Mouse (Mus musculus): ENCODE data around the gene Etv2.

Etv2 gene

DNA sequence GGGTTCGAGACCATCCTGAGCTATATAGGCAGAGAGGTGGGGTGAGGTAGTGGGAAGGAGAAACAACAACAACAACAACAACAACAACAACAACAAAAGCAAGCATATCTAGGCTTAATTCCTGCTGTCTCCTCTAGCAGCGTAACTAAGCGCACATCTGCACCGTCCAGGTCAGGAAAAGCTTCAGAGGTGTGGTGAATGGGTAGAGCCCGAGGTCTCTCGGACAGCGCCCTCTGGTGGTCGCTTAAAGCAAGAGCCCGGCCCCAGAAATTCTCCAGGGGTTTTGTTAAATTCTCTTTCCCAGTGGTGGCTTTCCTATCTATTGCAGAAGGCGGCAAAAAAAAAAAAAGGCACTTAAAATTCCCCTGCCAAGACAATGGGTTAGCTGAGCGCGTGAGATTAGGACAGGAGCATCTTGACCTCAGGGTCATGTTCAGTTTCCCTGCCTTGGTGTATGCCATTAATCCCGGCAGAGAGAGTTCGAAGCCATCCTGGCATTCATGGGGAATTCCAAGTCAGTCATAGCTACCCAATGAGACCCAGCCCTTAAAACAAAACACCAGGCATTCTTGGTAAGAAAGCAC is 22.0 kb downstream of the Etv2 start:
- peak; percentile 75 for DNase-seq (ENCODE audit: low read depth, low spot score)

DNA sequence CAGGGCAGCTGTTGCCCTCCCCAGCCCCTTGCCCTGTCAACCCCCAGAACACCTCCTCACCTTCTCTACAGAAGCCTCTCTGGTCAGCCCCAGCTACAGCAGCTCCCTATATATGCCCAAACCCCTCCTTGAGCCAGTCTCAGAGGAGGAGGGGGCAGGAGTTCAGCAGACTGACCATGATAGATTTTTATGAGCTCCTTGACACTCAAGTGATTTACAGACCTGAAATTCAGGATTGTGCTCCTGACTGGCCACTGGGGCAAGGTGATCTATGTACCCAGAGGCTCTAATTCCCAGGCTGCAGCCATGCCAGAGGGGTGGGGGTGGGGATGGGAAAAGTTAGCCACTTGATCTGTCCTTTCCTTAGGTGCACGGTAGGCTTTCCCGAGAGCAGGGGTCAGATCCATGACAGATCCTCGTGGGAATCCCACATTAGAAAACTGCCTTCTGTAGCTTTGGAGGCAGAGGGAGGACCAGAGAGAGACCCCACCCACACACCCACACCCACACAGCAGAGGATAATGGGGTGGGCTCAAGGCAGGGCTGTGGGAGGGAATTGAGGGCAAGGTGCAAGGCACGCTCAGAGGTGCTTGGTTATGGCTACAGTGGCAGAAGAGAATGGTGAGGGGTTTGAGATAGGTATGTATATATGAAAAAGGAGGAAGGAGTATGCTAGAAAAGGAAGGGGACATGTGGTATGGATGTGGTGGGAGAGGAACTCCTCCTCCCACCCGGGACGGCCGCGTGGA is 22.8 kb downstream of the Etv2 start, which contains the start of gene Upk1a:
Gene Upk1a (minus strand): TSS at position 194 of the 749 bp plus-strand sequence.
- DNase-seq (ENCODE audit: low read depth, low spot score): no peak

DNA sequence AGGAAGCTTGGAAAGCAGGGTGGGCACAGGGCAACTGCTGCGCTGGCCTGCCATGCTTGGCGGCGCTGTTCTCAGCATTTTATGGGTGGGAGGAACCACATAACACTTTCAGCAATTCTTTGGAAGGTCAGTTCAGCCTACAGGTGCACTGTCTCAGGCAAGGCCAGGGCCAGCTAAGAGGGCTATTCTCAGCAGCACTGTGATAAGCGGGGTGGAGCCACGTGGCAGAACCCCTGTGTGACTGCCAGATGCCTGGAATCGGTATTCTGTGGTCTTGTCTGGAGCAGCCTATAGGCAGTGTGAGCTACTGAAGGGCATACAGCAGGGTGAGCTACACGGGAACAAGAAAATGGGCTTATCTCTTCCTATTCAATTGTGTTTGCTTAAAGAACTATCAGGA is 25.6 kb downstream of the Etv2 start:
- no peak for DNase-seq (ENCODE audit: low read depth, low spot score)

DNA sequence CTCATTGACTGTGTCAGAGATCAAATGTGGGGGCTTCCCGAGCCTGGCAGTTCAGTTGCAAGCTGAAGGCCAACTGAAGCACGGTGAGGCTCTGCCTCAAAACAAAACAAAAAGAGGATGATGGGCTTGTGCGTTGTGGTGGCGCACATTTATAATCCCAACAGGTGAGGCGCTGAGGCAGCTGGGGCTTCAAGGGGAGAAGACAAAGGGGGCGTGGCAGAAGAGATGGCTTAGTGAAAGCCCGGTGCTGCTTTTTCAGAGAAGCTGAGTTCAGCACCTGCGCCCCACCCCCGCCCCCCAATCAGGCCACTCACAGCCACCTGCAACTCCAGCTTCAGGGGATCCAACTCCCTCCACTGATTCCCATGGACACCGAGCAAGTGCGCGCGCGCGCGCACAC is 27.2 kb downstream of the Etv2 start:
- DNase-seq (ENCODE audit: low read depth, low spot score): no peak

- peak; percentile 60 for DNase-seq (ENCODE audit: low read depth, low spot score)
Measured at GRCm38 (mm10) chr7:30607706-30608309, 27.8 kb downstream of the Etv2 start.

DNA sequence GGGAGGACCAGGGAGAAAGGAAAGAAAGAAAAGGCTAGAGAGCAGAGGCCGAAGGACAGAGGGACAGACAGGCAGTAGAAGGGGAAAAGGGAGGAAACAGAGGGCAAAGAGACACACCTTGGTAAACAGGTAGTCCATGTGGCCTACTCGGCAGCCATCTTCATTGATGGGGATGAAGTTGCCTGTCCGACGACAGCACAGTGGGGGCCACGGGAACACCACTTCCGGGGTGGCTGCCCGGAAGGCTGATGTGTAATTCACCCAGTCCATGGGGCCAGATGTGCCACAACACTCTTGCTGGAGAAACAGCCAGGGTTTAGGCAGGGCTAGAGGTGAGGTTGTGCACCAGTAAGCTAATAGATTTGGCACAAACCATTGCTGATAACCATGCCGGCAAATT is 30.7 kb downstream of the Etv2 start:
- no peak for DNase-seq (ENCODE audit: low read depth, low spot score)

DNA sequence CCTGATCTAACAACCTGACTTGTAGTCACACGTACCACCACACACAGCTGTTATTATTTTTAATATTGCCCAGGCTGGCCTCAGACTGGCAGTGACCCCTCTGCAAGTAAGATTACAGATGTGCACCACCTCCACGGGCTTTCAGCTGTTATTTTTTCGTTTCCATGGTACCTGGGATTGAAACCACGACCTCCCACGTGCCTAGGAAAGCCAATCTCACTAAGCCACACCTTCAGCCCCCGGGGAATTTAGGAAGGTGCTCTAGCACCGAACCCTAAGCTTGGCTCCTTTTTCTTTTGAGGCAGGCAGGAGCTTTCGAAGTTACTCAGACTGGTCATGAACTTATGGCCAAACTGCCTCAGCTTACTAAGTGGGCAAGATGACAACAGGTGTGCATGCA is 31.2 kb downstream of the Etv2 start:
- no peak for DNase-seq (ENCODE audit: low read depth, low spot score)

GRCm38 (mm10) chr7:30602583-30602982 is 33.1 kb downstream of the Etv2 start:
- DNase-seq (ENCODE audit: low read depth, low spot score): no peak

DNA sequence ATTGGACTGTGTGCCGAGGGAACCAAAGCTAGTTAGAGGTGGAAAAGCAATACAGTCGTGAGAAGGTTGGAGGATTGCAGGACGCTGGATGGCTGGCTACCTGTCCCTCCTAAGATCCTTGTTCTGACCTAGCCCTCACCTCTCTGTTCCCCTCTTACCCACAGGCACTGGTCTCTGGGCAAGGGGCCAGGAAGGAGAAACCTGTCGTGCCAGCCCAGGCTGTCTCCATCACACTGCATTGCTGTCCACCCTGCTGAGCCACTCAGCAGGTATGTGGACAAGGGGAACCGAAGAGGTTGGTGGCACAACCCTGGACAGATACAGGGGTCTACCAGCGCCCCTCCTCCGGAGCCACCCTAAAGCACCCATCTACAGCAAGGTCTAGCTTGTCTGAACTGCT is 35.0 kb downstream of the Etv2 start:
- no peak for DNase-seq (ENCODE audit: low read depth, low spot score)

DNA sequence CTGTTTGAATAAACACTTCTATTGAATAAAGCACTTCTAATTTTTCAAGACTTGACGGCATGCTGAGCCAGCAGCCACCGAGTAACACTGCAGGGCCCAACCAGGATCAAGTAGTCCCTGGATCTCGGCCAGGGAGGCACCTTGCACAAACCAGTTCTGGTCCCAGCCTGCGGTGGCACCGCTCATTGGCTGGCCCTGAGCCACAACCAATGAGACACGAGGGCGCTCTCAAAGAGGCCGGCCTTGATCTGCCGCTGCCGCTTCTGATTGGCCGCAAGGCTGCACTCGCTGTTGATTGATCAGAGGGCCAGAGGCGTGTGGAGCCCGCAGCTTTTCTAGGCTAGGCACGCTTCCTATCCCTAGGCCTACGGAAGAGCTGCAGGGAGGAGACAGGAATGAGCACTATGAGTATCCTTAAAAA is 35.7 kb downstream of the Etv2 start:
- DNase-seq (ENCODE audit: low read depth, low spot score): peak; percentile 88

- no peak for DNase-seq (ENCODE audit: low read depth, low spot score)
Measured at GRCm38 (mm10) chr7:30598786-30599185, 36.9 kb downstream of the Etv2 start, which contains the start of gene Zbtb32. Zbtb32 (minus strand) TSS chr7:30598909.

- DNase-seq (ENCODE audit: low read depth, low spot score): no peak
Measured at GRCm38 (mm10) chr7:30596811-30597210, 38.8 kb downstream of the Etv2 start.

- no peak for DNase-seq (ENCODE audit: low read depth, low spot score)
Measured at GRCm38 (mm10) chr7:30596093-30596492, 39.6 kb downstream of the Etv2 start.

GRCm38 (mm10) chr7:30594510-30595024 is 41.1 kb downstream of the Etv2 start:
- no peak for DNase-seq (ENCODE audit: low read depth, low spot score)

DNA sequence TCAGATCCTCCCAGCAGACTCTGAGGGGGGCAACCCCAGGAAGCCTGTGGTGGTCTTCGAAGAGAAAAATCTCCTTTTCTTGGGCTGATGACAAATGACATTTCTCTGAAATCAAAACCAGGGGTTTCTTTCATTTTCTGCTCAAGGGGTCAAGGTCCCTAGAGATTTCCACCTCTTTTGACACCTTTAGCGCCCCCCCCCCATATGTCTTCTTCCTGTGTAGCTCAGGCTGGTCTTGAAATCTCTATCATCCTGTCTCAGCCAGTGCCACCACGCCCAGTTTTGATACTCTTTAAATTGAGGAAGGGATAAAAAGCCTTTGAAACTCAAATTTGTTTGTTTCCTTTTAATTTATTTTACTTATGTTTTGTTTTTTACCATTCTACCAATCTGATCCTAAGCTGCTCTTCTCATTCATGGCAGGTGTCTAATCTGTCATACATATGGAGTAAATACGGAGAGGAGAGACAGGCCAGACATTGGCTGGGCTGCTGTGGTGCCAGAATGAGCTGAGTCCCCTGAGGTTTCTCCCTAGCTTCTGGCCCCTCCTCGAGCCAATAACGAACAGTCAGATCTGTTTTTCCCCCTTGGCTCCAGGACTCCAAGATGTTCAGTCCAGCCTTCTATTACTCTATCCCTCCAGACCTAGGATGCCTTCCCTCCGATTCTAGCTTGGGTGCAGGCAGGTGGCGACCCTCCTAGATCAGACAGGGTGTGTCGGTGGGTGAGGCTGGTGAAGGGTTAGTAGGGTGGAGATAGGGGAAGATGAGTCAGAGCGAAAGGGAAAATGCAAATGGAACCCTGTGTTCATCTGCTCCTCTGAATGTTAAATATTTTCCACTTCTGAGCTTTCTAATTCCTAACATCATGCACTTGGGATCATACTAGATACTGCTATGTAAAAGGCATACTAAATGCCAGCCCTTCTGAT is 41.8 kb downstream of the Etv2 start:
- DNase-seq (ENCODE audit: low read depth, low spot score): no peak

DNA sequence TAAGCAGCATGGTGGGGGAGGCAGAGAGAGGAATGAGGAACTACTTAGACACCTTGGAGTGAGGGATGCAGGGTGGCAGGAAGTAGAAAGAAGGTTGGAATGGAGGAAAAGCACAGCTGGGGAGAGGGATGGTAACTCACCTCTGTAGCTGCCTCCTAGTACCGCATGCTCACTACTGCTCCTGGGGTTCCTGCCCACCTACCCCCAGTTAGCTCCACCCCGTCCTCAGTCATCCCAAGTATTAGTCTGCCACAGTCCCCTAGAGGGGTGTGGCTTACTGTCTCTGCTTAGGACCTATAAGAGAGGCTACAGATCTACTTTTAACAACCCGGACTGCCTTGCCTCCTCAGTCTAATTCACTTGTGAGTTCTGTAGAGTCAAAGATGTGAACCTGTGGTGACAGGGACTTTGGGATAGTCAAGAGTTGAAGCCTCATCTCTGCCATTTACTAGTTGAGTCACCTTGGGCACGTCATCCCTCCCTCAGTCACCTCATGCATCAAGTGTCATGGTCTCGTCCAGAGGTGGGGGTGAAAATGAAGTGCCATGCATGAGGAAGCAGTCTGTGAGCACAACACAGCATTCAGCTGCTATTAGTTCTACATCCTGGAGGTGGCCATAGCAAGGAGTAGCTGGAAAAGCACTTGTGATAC is 42.8 kb downstream of the Etv2 start:
- no peak for DNase-seq (ENCODE audit: low read depth, low spot score)

- DNase-seq (ENCODE audit: low read depth, low spot score): no peak
Measured at GRCm38 (mm10) chr7:30591605-30591951, 44.1 kb downstream of the Etv2 start.

DNA sequence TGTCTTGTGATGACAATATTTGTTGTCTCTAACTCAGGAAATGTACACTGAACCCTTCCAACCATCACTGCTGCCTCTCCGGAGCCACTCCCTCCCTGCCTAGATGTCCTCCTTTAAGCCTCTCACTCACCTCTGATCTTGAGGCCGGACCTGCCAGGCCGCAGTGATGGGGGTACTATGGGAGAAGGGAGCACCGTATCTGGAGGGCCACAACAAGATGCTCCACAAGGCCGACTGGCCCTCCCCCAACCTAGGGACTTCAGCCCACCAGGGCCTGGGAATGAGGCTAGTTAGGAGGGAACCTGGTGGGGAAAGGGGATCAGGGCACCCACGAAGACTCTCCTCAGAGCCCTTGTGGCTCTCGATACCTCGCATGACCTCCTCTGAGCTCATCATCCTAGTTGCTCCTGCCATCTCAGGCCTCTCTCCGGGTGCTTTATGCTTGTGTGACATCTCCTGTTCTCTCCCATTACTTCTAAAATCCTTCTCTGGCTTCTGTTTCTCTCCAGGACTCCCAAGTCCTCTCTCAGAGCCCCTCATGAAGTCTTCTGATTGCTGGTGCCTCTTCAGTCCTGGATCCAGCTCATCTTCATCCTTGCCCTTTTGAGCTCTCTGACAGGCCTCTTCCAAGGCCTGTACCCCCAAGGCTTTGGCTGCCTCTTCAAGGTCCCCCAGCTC is 44.6 kb downstream of the Etv2 start:
- no peak for DNase-seq (ENCODE audit: low read depth, low spot score)

GRCm38 (mm10) chr7:30589435-30590301 is 46.0 kb downstream of the Etv2 start:
- peak; percentile 89 for DNase-seq (ENCODE audit: low read depth, low spot score)

Measured in mesoderm, embryonic 11.5 days (tissue).